Mouse (Mus musculus) heart, postnatal 25 days (tissue): Measurements from ENCODE around the gene Cacna2d3. TPM values are rescaled to one million over a fixed set of nuclear protein-coding genes. Genes with fewer than 3 reads are reported as not detected.

Source experiments
- DNase-seq: peaks from one replicate; pipeline ENCODE4 v3.0.0; 2022; ENCODE audit warnings: low spot score
- intact Hi-C: fragments of 180-260 bp; cut with DNase I; formaldehyde crosslinking; loops from one replicate; pipeline ENCODE4 v1.15.1; 2025
- total RNA-seq, 2 experiments: library from RNA; stranded (reverse); gene quantifications; 2 replicates each; pipeline ENCODE4 v1.2.3; 2021

Cacna2d3 gene
- total RNA-seq, 2 experiments from 2014 or later = 0.31 to 0.60 TPM

DNA sequence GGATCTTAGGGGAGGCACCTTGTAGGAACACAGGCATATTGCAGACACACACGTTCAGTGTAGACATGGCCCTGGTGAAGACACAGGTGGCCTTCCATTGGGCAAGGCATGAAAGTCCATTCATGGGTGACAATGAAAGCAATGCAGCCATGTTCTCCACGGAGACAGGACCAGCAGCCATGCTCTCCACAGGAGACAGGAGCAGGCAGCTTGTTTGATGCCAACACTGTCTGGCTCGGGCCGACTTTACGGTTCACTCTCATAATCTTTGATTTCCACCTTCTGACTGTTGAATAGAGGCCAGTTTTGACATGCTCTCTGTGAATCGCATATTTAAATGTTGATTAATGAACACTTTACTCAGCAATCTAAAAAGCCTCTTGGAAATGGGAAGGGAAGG, 610.0 kb downstream of the Cacna2d3 start:
- intact Hi-C loops = no loop called here
- DNase-seq = no peak

- intact Hi-C loops = no loop called here
- DNase-seq = no peak
Observed at GRCm38 (mm10) chr14:29110351-29111091, 611.1 kb downstream of the Cacna2d3 start.

GRCm38 (mm10) chr14:29107464-29107863, 614.2 kb downstream of the Cacna2d3 start:
- no peak for DNase-seq
- intact Hi-C loops = loop anchor here (5.0 kb wide), 1 partner anchor 1300 kb away; no protein-coding TSS in a partner anchor

GRCm38 (mm10) chr14:29097776-29098175, 623.9 kb downstream of the Cacna2d3 start:
- intact Hi-C loops = loop anchor here (10.0 kb wide), 1 partner anchor 593 kb away; the partner anchor contains the start of gene Wnt5a
- DNase-seq = no peak

DNA sequence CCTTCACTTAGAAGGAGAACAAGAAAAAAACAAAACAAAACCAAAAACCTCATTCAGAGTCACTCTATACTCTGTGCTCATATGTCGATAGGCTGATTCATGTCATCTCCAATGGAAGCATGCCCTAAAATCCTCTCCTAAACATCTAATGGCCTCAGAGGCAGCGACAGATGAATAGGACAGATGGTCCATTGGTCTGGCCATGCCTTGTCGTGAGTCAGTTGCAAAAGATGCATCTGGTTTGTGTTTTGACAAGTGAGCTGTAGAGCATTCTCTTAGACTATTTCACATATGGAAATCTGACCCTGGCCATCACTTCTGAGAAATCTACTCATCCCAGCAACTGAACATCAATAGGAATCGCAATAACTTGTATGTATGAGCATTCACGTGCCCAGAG, 626.2 kb downstream of the Cacna2d3 start:
- intact Hi-C loops = loop anchor here (10.0 kb wide), 1 partner anchor 591 kb away; the partner anchor contains the start of gene Wnt5a
- no peak for DNase-seq

DNA sequence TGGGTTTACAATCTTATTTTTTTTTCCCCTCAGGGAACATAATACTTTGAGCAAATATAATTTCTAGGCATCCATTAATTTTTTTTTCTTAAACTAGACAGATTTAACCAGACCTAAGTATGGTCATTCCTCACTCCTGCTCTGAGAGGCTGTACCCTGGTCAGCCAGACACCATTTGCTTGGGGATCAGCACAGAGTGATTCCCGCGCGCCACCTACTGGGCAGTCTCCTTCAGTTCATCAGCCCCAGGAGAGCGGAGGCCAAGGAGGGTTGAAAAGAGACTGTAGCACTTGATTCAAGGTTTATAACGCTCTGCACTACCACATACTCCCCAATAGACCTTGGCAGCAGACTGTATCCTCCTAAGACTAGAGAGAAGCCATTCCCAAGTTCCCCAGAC, 631.6 kb downstream of the Cacna2d3 start:
- peak; percentile 22 for DNase-seq
- intact Hi-C loops = loop anchor here (5.0 to 10.0 kb wide), 4 partner anchors 143 to 1283 kb away; partner anchors contain the start of gene Wnt5a

- intact Hi-C loops = no loop called here
- DNase-seq = no peak
Observed at GRCm38 (mm10) chr14:29086528-29086927, 635.1 kb downstream of the Cacna2d3 start.

DNA sequence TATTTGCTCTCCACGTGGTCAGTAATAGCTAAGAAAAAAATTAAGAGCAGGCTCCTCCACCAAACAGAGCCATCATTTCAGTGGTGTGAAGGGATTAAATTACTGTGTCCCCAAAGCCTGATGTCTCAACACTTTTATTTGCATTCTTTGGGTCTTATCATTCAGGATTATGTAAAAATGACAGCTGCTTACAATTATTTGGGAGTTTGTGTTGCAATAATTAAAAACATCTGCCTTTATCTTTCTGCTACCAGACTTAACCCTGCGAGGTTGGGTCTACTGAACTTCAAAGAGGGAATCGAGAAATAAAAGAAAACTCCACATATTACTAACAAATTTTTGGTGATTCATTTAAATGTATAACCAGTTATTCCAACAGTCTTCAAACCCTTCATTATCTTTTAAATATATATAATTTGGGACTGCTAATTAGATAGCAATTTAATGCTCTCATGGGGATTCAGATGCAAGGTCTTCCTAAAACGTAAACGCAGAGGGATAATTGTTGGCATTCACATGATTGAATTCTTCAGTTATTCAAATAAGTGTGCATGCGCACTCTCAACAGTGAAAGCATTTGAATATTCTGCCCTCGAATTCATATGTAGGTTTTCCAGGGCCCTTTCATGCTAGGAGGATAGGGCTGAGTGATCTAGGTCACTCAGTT, 636.0 kb downstream of the Cacna2d3 start:
- no peak for DNase-seq
- intact Hi-C loops = no loop called here

DNA sequence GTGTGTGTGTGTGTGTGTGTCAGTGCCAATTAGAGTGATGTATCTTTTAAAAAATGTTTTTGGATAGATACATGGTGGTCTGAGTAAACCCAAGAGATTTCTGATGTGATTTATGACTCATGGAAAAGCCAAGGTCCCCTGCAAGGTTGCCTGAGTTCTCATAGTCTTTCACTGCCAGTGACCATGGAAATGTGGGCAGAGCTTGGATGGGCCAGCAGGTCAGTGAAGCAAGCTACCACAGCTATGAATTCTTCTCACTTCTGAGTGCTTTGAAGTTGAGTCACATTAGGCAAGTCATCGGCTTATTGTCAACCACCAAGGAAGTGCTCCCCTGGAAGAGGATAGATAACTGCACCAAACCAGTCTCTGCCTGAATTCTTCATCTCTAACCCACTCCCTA, 639.5 kb downstream of the Cacna2d3 start:
- DNase-seq = no peak
- intact Hi-C loops = no loop called here

DNA sequence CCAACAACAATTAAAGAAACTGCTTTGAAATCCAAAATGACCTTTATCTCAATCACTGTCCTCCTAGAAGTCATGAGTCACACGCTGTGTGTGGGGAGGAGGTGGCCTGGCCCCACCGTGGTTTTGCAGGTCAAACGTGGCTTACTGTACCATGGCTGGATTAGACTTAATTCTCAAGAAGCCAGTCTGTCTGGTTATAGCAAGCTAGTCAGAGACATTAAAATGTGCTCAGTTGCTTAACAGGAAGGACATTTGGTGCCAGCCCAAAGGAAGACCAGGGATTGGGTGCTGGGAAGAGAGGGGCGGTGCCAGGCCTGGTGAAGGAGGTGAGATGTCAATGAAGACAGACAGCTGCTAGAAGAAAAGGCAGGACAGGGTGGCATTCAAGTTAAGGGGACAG, 641.0 kb downstream of the Cacna2d3 start:
- no peak for DNase-seq
- intact Hi-C loops = no loop called here

DNA sequence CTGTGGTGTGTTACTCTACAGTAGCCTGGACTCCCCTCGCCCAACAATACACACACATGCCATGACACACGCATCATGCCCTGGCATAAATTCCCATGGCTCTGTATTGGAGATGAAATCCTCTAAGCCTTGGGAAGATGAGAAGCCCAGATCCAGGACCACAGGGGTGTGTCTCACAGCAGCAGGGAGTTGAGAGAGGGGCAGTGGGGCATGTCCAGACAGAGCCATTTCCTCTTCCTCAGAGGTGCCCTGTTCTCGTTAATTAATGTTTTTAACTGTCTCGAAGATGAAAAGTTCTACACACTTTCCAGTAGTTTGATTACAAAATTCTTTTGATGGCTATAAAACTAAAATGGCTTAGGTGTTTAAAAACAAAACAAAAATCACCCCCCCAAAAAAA, 641.4 kb downstream of the Cacna2d3 start:
- intact Hi-C loops = no loop called here

DNA sequence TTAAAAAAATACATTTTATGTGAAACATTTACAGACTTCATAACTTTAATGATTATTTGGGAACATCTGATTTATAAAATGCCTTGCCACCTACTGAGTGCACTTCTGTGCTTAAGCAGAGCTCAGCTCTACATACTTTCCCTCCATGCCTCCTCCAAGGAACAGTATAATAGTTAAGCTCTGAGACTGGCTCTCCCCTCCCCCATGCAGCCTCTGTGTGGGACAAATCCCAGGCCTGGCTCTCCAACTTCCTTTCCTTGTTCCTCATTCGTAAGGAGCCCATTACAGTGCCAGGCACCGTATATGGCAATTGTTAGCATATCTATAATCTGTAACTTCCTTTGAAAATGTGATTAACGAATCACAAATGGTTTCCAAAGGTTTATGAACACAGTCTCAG, 644.2 kb downstream of the Cacna2d3 start:
- DNase-seq = no peak
- intact Hi-C loops = no loop called here

More for the DNA sequence above, 641.4 kb downstream of the Cacna2d3 start:
- no peak for DNase-seq

GRCm38 (mm10) chr14:29073747-29074146, 647.9 kb downstream of the Cacna2d3 start:
- intact Hi-C loops = loop anchor here (5.0 kb wide), 1 partner anchor 121 kb away; no protein-coding TSS in a partner anchor
- no peak for DNase-seq

- intact Hi-C loops = no loop called here
- no peak for DNase-seq
Observed at GRCm38 (mm10) chr14:29062676-29063075, 659.0 kb downstream of the Cacna2d3 start.

- intact Hi-C loops = no loop called here
Observed at GRCm38 (mm10) chr14:29061491-29061890, 660.2 kb downstream of the Cacna2d3 start.

DNA sequence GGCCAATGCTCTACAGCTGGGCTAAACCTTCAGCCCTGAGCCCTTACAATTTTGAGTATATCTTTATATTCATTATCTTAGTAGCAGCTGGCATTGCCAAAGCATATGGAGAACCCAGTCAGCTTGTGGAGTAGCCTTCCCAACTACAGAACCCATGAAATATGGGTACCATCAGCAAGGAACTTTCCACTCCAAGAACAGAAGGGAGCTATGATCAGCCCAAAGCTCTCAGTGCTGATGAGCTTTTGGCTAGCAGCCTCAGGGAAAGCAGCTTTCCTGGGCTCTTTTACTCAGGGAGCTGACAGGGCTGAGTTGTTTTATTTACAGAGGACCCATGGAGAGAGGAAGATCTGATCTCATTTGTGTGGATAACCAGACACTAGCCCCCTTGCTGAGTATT, 661.0 kb downstream of the Cacna2d3 start:
- DNase-seq = no peak
- intact Hi-C loops = no loop called here

More at GRCm38 (mm10) chr14:29061491-29061890, 660.2 kb downstream of the Cacna2d3 start:
- DNase-seq = no peak

DNA sequence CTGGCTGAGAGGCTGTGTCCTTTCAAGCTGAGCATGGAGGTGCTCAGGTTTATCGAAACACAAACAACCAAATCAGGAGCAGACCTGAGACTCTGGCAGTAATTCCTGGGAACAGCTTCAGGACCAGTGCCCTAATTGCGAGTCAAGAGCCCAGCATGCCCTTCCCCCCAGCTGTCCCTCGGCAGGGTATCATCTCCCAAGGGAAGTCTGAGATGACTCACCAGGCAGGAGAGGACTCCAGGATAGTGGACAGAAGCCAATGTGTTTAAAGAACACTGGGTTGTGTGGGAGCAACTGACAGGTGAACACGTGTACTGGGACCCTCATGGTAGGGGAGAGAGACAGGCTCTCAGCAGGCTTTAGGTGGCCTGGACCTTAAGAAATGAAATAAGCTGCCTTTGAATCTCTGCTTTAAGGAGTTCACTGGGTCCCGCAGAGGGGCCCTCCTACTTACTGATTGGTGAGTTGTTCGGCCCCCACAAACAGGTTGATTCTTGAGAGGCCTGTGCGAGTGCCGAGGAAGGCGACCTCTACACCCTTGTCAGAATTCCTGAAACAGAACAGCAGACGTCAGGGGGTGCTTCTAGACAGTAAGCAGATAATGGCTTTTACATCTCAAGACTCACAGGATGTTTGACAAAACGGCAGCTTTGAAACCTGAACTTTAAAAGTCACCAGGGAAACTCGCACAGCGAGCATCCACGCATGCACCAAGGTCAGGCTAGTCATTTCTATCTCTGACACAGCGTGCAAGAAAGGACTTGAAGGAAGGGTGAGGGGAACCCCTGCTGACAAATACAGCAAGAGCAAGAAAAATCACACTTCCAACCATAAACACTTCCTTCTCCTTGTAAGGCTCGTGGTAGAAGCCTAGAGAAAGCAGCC, 669.5 kb downstream of the Cacna2d3 start:
- intact Hi-C loops = no loop called here
- DNase-seq = no peak

- no peak for DNase-seq
Observed at GRCm38 (mm10) chr14:29042355-29042754, 679.3 kb downstream of the Cacna2d3 start.

GRCm38 (mm10) chr14:29041498-29041897, 680.2 kb downstream of the Cacna2d3 start:
- intact Hi-C loops = no loop called here
- DNase-seq = no peak

More at GRCm38 (mm10) chr14:29042355-29042754, 679.3 kb downstream of the Cacna2d3 start:
- intact Hi-C loops = no loop called here
